Mouse (Mus musculus) heart, postnatal 36 days (tissue): ENCODE data around the gene Crb2. TPM values are rescaled to one million over a fixed set of nuclear protein-coding genes. Genes with fewer than 3 reads are reported as not detected.

Experiments used
- DNase-seq, 2 experiments: peaks; one replicate each; pipeline ENCODE4 v3.0.0; 2021 to 2022
- intact Hi-C: fragments of 180-260 bp; cut with DNase I; formaldehyde crosslinking; loops from one replicate; pipeline ENCODE4 v1.15.1; 2025
- total RNA-seq, 2 experiments: library from RNA; stranded (reverse); gene quantifications; 2 replicates each; pipeline ENCODE4 v1.2.3; 2021

Gene Crb2
- total RNA-seq, 2 experiments from 2014 or later: 0.97 to 1.0 TPM

GRCm38 (mm10) chr2:37791340-37791739 lies 15.3 kb downstream of the Crb2 start:
- intact Hi-C loops: no loop called here
- DNase-seq: no peak

DNA sequence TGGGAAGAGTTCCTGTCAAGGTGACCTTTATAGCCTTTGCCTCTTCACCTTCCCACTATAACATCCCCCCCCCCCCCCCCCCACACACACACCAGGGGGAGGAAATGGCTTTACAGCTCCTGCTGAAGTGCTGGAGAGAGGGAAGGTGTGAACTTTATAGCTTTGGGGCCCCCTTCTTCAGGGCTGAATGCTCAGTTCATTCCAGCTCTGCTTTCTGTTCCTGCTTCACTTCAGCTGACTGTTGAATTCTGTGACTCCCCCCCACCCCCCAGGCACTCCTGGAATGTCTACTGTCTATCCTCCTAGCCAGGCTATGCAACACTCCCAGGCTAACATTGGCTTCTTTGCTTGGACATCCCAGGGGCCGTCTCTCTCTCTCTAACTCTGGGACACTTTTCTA lies 20.0 kb downstream of the Crb2 start:
- DNase-seq: no peak
- intact Hi-C loops: no loop called here

- DNase-seq: no peak
- intact Hi-C loops: no loop called here
Measured at GRCm38 (mm10) chr2:37797046-37797445, 21.0 kb downstream of the Crb2 start.

DNA sequence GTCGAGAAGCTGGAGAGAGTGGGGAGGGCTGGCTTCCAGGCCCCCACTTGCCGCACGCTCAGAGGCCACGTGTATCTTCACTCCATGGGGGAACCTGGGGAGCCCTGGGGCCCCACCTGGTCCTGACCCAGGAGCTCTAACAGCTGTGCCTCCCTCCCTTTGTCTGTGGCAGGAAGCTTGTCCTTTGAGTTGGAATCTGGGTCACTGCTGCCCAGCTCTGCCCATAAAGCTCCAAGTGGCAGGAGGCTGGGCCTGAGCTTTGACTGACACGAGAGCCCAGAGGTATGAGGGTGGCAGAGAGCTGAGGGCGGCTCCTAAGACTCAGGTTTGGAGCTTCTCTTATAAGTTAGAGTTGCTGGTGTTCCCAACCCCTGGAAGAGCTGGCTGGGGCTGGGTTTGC lies 23.1 kb downstream of the Crb2 start:
- intact Hi-C loops: no loop called here

GRCm38 (mm10) chr2:37801687-37802086 lies 25.6 kb downstream of the Crb2 start:
- intact Hi-C loops: loop anchor here (1.0 to 10.0 kb wide), 2 partner anchors 26 to 417 kb away; no protein-coding TSS in a partner anchor
- DNase-seq: no peak

More for the DNA sequence above, 23.1 kb downstream of the Crb2 start:
- no peak for DNase-seq

DNA sequence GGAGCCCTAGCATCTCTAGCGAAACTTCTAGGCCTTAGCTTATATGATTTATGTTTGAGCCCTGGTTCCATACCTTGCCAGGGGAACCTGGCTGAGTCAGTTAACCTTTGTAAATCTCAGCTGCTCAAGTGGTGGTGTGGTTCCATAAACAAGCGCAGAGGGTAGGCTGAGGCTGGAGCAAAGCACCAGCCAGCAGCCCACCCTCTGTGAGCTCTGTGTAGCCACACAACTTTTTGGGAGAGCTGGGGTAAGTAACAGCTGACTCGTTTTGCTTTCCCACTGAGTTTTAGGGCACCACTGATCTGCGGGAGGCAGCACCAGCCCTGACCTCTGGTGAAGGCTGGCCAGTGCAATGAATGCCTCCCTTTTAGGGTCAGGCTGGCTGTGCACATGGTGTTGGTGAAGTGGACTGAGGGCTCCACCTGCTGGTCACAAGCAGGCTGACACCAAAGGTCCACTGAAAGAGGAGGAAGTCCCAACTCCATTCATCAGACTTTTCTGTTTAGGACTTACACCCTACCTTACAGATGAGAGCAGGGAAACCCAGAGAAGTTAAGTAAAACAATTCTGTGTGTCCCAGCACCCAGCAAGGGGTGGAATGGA lies 26.7 kb downstream of the Crb2 start:
- DNase-seq: peak; percentile 57 to 68
- intact Hi-C loops: loop anchor here (1.0 to 10.0 kb wide), 2 partner anchors 27 to 418 kb away; no protein-coding TSS in a partner anchor

GRCm38 (mm10) chr2:37811682-37812081 lies 35.6 kb downstream of the Crb2 start:
- intact Hi-C loops: no loop called here
- DNase-seq: peak in 1 of 2 experiments; percentile 36

DNA sequence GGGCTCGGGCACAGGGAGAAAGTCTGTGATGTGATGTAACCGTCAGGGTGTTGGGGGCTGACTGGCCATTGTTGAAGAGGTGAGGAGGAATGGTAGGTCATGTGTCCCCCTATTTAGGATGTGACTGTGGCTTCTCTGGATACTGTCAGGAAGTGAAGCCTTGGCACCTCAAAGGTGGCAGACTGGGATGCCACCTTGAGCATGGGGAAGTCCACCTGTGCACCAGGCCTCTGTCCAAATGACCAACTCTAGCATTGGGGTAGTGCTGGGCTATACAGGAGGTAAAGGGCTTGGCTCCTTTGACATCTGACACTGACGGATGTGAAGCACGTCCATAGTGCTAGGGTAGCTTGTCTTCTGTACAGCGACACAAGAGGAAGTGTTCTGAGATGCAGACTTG lies 36.4 kb downstream of the Crb2 start:
- intact Hi-C loops: no loop called here

DNA sequence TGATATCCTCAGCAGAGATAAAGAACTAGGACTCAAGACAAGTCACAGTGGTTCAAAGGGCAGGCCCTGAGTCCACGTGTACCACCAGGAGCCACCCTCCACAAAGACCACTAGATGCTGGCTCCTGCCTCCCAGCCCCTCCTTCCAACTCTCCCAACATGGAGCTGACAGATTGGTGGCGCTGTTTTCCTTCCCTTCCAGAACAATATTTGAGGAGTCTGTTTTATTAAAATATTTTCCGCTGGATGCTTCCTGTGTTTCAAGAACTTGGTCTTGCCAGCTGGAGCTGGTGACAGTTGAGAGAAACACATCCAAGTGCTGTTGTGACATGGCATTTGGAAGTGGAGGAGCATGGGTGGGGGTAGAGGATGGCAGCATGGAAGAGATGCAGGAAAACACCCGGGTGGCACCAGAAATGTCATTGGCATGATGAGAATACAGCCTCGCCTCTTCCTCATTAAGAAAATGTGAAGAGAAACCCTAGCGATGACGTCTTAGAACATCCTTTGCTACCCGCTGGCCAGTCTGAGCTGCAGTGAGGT lies 38.8 kb downstream of the Crb2 start:
- intact Hi-C loops: loop anchor here (1.0 to 5.0 kb wide), 2 partner anchors 561 to 842 kb away; no protein-coding TSS in a partner anchor
- no peak for DNase-seq

More for the DNA sequence above, 36.4 kb downstream of the Crb2 start:
- no peak for DNase-seq

GRCm38 (mm10) chr2:37815676-37816075 lies 39.6 kb downstream of the Crb2 start:
- intact Hi-C loops: loop anchor here (1.0 to 5.0 kb wide), 2 partner anchors 561 to 842 kb away; no protein-coding TSS in a partner anchor
- peak; percentile 72 to 77 for DNase-seq

- intact Hi-C loops: loop anchor here (5.0 kb wide), 1 partner anchor 838 kb away; no protein-coding TSS in a partner anchor
- no peak for DNase-seq
Measured at GRCm38 (mm10) chr2:37818761-37819525, 42.9 kb downstream of the Crb2 start.

DNA sequence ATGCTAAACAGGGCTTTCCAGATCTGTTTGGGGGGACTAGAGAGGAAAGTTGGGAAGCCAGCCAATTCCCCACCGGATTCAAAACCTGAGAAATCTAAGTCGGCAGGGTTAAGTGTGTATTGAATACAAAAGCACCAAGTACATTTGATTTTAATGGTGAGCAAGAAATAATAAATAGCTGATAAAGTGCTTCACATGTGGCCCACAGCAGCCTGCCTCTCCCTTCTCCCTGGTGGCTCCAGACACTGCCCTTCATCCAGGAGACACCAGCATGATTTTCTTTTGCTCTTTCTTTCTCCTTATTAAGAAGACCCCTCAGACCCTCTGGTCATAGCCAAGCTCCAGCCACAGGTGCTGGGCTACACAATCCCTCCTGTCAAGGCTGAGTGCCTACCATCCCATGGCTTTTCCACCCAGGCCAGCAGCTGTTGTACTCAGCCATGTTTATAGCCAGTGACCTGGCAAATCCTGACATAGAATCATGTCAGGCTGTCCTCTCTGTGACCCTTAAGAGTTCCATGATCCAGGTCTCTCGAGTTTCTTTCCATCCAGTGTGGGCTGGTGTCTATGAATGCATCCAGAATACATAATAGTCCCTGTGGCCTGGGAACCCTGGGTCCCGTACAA lies 43.6 kb downstream of the Crb2 start:
- intact Hi-C loops: loop anchor here (5.0 kb wide), 1 partner anchor 838 kb away; no protein-coding TSS in a partner anchor
- no peak for DNase-seq

DNA sequence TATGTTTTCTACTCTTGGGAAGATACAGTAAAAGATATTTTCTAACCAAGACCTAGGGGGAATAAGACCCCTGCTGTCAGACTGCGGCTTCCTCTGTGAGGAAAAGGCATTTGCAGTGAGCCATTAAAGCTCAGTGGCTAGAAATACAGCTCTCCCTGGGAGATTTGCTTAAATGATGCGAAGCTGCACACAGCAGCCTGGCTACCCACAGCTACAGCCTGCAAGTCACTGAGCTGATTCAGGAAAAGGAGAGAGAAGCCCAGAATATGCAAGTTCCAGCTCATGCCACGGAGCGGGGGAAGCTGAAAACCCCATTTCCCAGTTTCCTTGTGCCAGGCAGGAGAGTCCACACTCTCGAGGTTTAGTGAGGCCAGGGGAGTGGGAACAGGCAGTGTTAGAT lies 46.1 kb downstream of the Crb2 start:
- DNase-seq: no peak
- intact Hi-C loops: no loop called here

- no peak for DNase-seq
- intact Hi-C loops: no loop called here
Measured at GRCm38 (mm10) chr2:37823826-37824225, 47.8 kb downstream of the Crb2 start.

- intact Hi-C loops: no loop called here
- DNase-seq: no peak
Measured at GRCm38 (mm10) chr2:37829758-37830275, 53.8 kb downstream of the Crb2 start.

GRCm38 (mm10) chr2:37832253-37832652 lies 56.2 kb downstream of the Crb2 start:
- intact Hi-C loops: no loop called here
- no peak for DNase-seq

GRCm38 (mm10) chr2:37836926-37837325 lies 60.9 kb downstream of the Crb2 start:
- intact Hi-C loops: no loop called here

DNA sequence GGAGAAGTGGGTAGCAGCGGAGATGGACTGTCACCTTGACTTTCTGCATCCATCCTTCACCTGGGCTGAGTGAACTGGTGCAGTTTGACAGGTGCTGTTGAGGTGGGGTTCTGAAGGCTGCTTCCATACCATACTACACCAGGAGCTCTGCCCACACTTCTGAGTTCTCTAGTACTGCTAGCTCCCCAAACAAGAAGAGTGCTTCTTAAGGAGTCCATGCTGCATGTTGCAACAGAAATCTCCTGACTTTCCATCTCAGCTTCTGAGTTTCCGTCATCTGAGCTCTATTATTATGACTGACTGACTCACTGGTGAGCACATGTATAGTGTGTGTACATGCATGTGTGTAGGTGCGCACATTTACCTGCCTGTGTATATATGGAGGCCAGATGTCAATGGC lies 61.5 kb downstream of the Crb2 start:
- DNase-seq: no peak

More at GRCm38 (mm10) chr2:37836926-37837325, 60.9 kb downstream of the Crb2 start:
- no peak for DNase-seq

DNA sequence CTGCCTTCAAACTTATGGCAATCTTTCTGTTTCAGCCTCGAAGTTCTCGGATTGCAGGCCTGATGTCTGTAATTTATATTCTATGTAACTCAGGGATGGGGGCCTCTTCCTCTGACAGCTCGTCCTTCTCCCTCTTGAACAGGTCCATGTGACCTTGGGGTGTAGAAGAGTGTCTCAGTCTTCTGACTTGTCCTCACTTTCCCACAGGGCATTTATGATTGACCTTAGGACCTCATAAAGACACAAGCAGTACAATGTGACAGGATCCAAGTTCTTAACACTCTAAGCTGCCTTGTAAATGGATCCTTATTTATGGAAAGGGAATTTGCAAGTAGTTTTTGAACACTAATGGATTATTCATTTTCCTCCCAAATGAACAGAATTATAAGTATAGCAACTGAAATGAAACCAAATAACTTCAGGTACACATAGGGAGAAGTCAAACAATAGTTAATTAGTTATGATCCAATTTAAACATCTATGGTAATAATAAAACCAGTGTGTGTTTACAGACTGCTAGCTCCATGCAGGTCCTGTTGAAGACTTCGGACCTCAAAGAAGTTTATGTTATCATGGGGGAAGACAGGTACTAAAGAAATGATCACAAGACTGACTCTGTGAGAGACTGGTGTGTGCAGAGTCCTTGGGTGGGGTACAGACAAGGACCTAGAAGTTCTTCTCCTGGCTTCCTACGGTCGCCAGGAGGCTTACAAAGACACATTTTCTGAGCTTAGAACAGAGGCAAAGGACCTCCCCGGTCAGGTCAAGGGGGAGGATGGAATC lies 62.3 kb downstream of the Crb2 start:
- intact Hi-C loops: no loop called here

More for the DNA sequence above, 61.5 kb downstream of the Crb2 start:
- intact Hi-C loops: no loop called here

GRCm38 (mm10) chr2:37839922-37840321 lies 63.9 kb downstream of the Crb2 start:
- intact Hi-C loops: no loop called here
- DNase-seq: no peak

More for the DNA sequence above, 62.3 kb downstream of the Crb2 start:
- DNase-seq: no peak
